Mouse (Mus musculus) adrenal gland, adult 8-10 months (tissue): ENCODE data around the gene Stag1. TPM values are rescaled to one million over a fixed set of nuclear protein-coding genes. Genes with fewer than 3 reads are reported as not detected.

ENCODE experiments used
- DNase-seq: peaks from one replicate; pipeline ENCODE4 v3.0.0; 2022
- total RNA-seq, 4 experiments: library from RNA; stranded (reverse); gene quantifications; 2 replicates each; pipeline ENCODE4 v1.2.4; 2022

Gene Stag1
- 10 to 100 TPM; 34.0 to 46.9 (median 36.2) TPM for total RNA-seq

GRCm38 (mm10) chr9:100597546-100597945 is at the start of gene Stag1:
Stag1 (plus strand) TSS chr9:100597798.
- no peak for DNase-seq

GRCm38 (mm10) chr9:100548313-100548712 is 49.3 kb upstream of the Stag1 start:
- DNase-seq = no peak

GRCm38 (mm10) chr9:100555686-100556085 is 41.9 kb upstream of the Stag1 start:
- DNase-seq = no peak

GRCm38 (mm10) chr9:100558023-100558573 is 39.5 kb upstream of the Stag1 start:
- no peak for DNase-seq

GRCm38 (mm10) chr9:100558991-100559390 is 38.6 kb upstream of the Stag1 start:
- DNase-seq = no peak

- DNase-seq = no peak
These were observed 37.2 kb upstream of the Stag1 start for GRCm38 (mm10) chr9:100560251-100560890.

- DNase-seq = peak; percentile 53
These were observed 27.6 kb upstream of the Stag1 start for GRCm38 (mm10) chr9:100569798-100570625.

- DNase-seq = peak; percentile 15
These were observed 26.9 kb upstream of the Stag1 start, which contains the start of gene Slc35g2 for GRCm38 (mm10) chr9:100570626-100571233. Slc35g2 (minus strand) TSS chr9:100571090.

- no peak for DNase-seq
These were observed 26.1 kb upstream of the Stag1 start for GRCm38 (mm10) chr9:100571511-100571910.

- DNase-seq = no peak
These were observed 24.3 kb upstream of the Stag1 start for GRCm38 (mm10) chr9:100573300-100573699.

- DNase-seq = no peak
These were observed 23.7 kb upstream of the Stag1 start for GRCm38 (mm10) chr9:100573942-100574341.

GRCm38 (mm10) chr9:100580196-100580740 is 17.3 kb upstream of the Stag1 start:
- no peak for DNase-seq

GRCm38 (mm10) chr9:100581543-100582492 is 15.8 kb upstream of the Stag1 start:
- no peak for DNase-seq

- peak; percentile 65 for DNase-seq
These were observed 14.6 kb upstream of the Stag1 start for GRCm38 (mm10) chr9:100582883-100583575.

- DNase-seq = no peak
These were observed 13.6 kb upstream of the Stag1 start for GRCm38 (mm10) chr9:100584031-100584430.

GRCm38 (mm10) chr9:100590462-100590861 is 7.1 kb upstream of the Stag1 start:
- no peak for DNase-seq

GRCm38 (mm10) chr9:100596317-100596716 is 1.3 kb upstream of the Stag1 start:
- no peak for DNase-seq

GRCm38 (mm10) chr9:100599761-100600328 is 2.2 kb downstream of the Stag1 start:
- DNase-seq = peak; percentile 14

GRCm38 (mm10) chr9:100602130-100602529 is 4.5 kb downstream of the Stag1 start:
- no peak for DNase-seq

GRCm38 (mm10) chr9:100603156-100603555 is 5.6 kb downstream of the Stag1 start:
- DNase-seq = no peak
